ENCODE assay signal across 8 mouse cellular contexts in the genomic region with DNA sequence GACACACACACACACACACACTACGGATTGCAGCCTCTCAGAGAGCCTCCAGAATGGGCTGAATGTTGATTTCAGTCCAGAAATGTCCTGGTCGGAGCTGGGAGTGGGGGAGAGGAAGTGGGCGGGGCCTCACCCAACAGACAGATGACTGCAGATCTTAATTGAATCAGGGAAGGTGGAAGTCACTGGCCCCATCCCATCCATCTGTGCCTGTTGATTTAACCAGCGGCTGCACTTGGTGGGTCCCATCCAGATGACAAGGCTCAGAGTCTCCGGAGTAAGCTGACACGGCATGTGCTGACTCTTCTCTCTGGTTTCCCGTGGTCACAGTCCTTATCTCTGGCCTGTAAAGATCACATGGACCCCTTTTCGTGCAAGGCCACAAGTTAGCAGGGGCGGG. TPM values are rescaled to one million over a fixed set of nuclear protein-coding genes. Genes with fewer than 3 reads are reported as not detected.
DNase-seq lines count a peak whose midpoint lies in the region; ATAC-seq and TF ChIP-seq lines count a peak whose summit lies in the region.

No protein-coding gene starts in this region.

- no peak overlapping the region for H3K4me3 ChIP-seq in midbrain, embryonic 10.5 days
- H3K4me3 ChIP-seq in midbrain, embryonic 15.5 days: no peak overlapping the region
- no peak overlapping the region for H3K4me3 ChIP-seq in embryonic facial prominence, embryonic 14.5 days (ENCODE audit: low read depth, low read length)
- no peak overlapping the region for H3K4me3 ChIP-seq in stomach, postnatal 0 days (ENCODE audit: low read depth, low read length)

- H3K9ac ChIP-seq in midbrain, embryonic 15.5 days: no peak overlapping the region
- H3K9ac ChIP-seq in embryonic facial prominence, embryonic 14.5 days (ENCODE audit: low read depth, low read length): no peak overlapping the region
- H3K9ac ChIP-seq in stomach, postnatal 0 days (ENCODE audit: low read length): no peak overlapping the region

- H3K27me3 ChIP-seq in midbrain, embryonic 10.5 days (ENCODE audit: low read depth, poor library complexity, severe bottlenecking): no peaks in the 10 kb centered on the region
- no peaks in the 10 kb centered on the region for H3K27me3 ChIP-seq in midbrain, embryonic 15.5 days (replicated peaks)
- no peaks in the 10 kb centered on the region for H3K27me3 ChIP-seq in embryonic facial prominence, embryonic 14.5 days (replicated peaks; ENCODE audit: control insufficient read depth, insufficient read depth, low read length)
- no peaks in the 10 kb centered on the region for H3K27me3 ChIP-seq in stomach, postnatal 0 days (ENCODE audit: control insufficient read depth, insufficient read depth, low read length)

- peak overlapping the region; percentile 69 for H3K27ac ChIP-seq in midbrain, embryonic 10.5 days (replicated peaks)
- no peak overlapping the region for H3K27ac ChIP-seq in midbrain, embryonic 15.5 days
- H3K27ac ChIP-seq in embryonic facial prominence, embryonic 14.5 days (replicated peaks; ENCODE audit: low read depth, low read length): no peak overlapping the region; the same call in 1 of the 2 replicates
- no peak overlapping the region for H3K27ac ChIP-seq in stomach, postnatal 0 days (replicated peaks)

- no peak for TF ChIP-seq EP300 in stomach, postnatal 0 days (optimal IDR thresholded peaks at IDR 0.05)

- TF ChIP-seq CTCF in stomach, postnatal 0 days (IDR thresholded peaks at IDR 0.05; ENCODE audit: low read depth): no peak

- no peak for ATAC-seq in midbrain, embryonic 15.5 days (replicated peaks)
- ATAC-seq in embryonic facial prominence, embryonic 14.5 days (ENCODE audit: low read depth): peak; percentile 53
- ATAC-seq in stomach, postnatal 0 days (ENCODE audit: low FRiP score, low TSS enrichment): no peak; the same call in 1 of the 2 replicates

- H3K4me1 ChIP-seq in midbrain, embryonic 10.5 days: peaks cover 32% of the 10 kb centered on the region
- peaks cover 11% of the 10 kb centered on the region; the same call in 1 of the 2 replicates for H3K4me1 ChIP-seq in midbrain, embryonic 15.5 days
- H3K4me1 ChIP-seq in embryonic facial prominence, embryonic 14.5 days (ENCODE audit: control insufficient read depth, insufficient read depth, low read length): peaks cover 12% of the 10 kb centered on the region
- H3K4me1 ChIP-seq in stomach, postnatal 0 days (replicated peaks; ENCODE audit: control insufficient read depth, insufficient read depth): peaks cover 10% of the 10 kb centered on the region

- 46% methylated on average over 9 of the region's 9 CpGs for WGBS in midbrain, embryonic 10.5 days
- WGBS in midbrain, embryonic 15.5 days: 38% methylated on average over 9 of the region's 9 CpGs
- WGBS in embryonic facial prominence, embryonic 14.5 days: 25% methylated on average over 9 of the region's 9 CpGs
- 22% methylated on average over 9 of the region's 9 CpGs for WGBS in stomach, postnatal 0 days

- peak; percentile 41 for DNase-seq in midbrain, embryonic 10.5 days (ENCODE audit: low spot score)
- DNase-seq in embryonic facial prominence, embryonic 14.5 days (ENCODE audit: low spot score): peak; percentile 62
- peak; percentile 47 for DNase-seq in kidney, adult 9 months
- DNase-seq in lung, postnatal 10 days: peak; percentile 75
- no peak for DNase-seq in stomach, postnatal 0 days (ENCODE audit: low spot score)
- DNase-seq in urinary bladder, adult 2 months (ENCODE audit: low spot score): no peak
- DNase-seq in right cerebral cortex, adult 18-20 months: no peak

- H3K4me2 ChIP-seq in midbrain, embryonic 15.5 days: no peak overlapping the region
- peak overlapping the region; percentile 34 for H3K4me2 ChIP-seq in embryonic facial prominence, embryonic 14.5 days (ENCODE audit: low read depth, low read length)
- H3K4me2 ChIP-seq in stomach, postnatal 0 days (replicated peaks; ENCODE audit: low read depth): 0 out of 2 replicates have a peak overlapping the region, but pooled peaks have one; percentile 11

- no peaks in the 10 kb centered on the region for H3K36me3 ChIP-seq in midbrain, embryonic 10.5 days
- H3K36me3 ChIP-seq in midbrain, embryonic 15.5 days (replicated peaks): no peaks in the 10 kb centered on the region
- no peaks in the 10 kb centered on the region for H3K36me3 ChIP-seq in embryonic facial prominence, embryonic 14.5 days (ENCODE audit: control insufficient read depth, insufficient read depth, low read length)
- H3K36me3 ChIP-seq in stomach, postnatal 0 days (ENCODE audit: control insufficient read depth, insufficient read depth, low read length): no peaks in the 10 kb centered on the region

- H3K9me3 ChIP-seq in midbrain, embryonic 10.5 days (replicated peaks): no peaks in the 10 kb centered on the region
- H3K9me3 ChIP-seq in midbrain, embryonic 15.5 days: no peaks in the 10 kb centered on the region
- H3K9me3 ChIP-seq in embryonic facial prominence, embryonic 14.5 days (ENCODE audit: control insufficient read depth, low read length): no peaks in the 10 kb centered on the region
- H3K9me3 ChIP-seq in stomach, postnatal 0 days (ENCODE audit: control insufficient read depth, low read length): no peaks in the 10 kb centered on the region

RNA-seq across cellular contexts. Expression of gene Taok3, which starts 15.9 kb away (rescaled TPM):
- 12.0 and 16.8 TPM in 2 replicates for polyA plus RNA-seq in midbrain, embryonic 10.5 days (2016; fragmentation: Nextera tagmentation; extraction: Ambion mirVana)
- 58.8 and 59.2 TPM in 2 replicates for polyA plus RNA-seq in midbrain, embryonic 15.5 days (2015; fragmentation: Nextera tagmentation; extraction: Ambion mirVana)
- 18.1 and 21.6 TPM in 2 replicates for polyA plus RNA-seq in embryonic facial prominence, embryonic 14.5 days (2014; fragmentation: Nextera tagmentation; extraction: Ambion mirVana)
- polyA plus RNA-seq in stomach, postnatal 0 days (2015; fragmentation: Nextera tagmentation; extraction: Ambion mirVana): 23.1 and 24.2 TPM in 2 replicates
- polyA plus RNA-seq in urinary bladder, adult 2 months (2012; rRNA removed): 18.1 and 21.7 TPM in 2 replicates

RNA-seq across cellular contexts. Expression of gene Suds3, which starts 20.0 kb away (rescaled TPM):
- 80.6 and 84.5 TPM in 2 replicates for polyA plus RNA-seq in midbrain, embryonic 10.5 days (2016; fragmentation: Nextera tagmentation; extraction: Ambion mirVana)
- polyA plus RNA-seq in midbrain, embryonic 15.5 days (2015; fragmentation: Nextera tagmentation; extraction: Ambion mirVana): 87.3 and 87.4 TPM in 2 replicates
- polyA plus RNA-seq in embryonic facial prominence, embryonic 14.5 days (2014; fragmentation: Nextera tagmentation; extraction: Ambion mirVana): 39.5 and 40.2 TPM in 2 replicates
- 42.2 and 46.9 TPM in 2 replicates for polyA plus RNA-seq in stomach, postnatal 0 days (2015; fragmentation: Nextera tagmentation; extraction: Ambion mirVana)
- 69.9 and 73.2 TPM in 2 replicates for polyA plus RNA-seq in urinary bladder, adult 2 months (2012; rRNA removed)

Comparison
In these comparisons a context has a peak if more than half of its experiments do, and no peak if none do; other contexts are left out.
1. DNase-seq: peak in midbrain, embryonic 10.5 days (single experiment), embryonic facial prominence, embryonic 14.5 days (single experiment), kidney, adult 9 months (single experiment) and lung, postnatal 10 days (single experiment); none in stomach, postnatal 0 days (single experiment), urinary bladder, adult 2 months (single experiment) and right cerebral cortex, adult 18-20 months (single experiment).